ENCODE assay signal across 8 mouse cellular contexts in the genomic region with DNA sequence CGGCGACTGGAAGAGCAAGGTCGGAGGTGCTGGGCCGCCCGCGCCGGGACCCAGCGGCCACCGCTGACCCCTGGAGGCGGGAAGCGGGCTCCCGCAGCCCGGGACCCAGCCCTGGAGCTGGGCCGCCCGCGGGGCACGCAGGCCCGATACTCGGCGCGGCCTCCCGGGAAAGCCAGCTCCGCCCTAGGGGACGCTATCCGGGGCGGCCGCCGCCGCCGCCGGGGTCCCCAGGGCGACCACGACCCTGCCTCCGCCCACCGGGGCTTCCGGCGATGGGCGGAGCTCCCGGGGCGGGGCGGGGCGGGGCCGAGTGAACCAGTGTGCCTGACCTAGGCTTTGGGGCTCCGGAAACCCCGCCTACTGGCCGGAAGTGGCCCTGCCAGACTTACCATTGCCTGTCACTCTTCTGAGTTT. TPM values are rescaled to one million over a fixed set of nuclear protein-coding genes. Genes with fewer than 3 reads are reported as not detected.
A peak's percentile ranks its signal among the peaks of the same experiment; 100 is the strongest.
DNase-seq lines count a peak whose midpoint lies in the region; ATAC-seq and TF ChIP-seq lines count a peak whose summit lies in the region.

No protein-coding gene starts in this region.

- peak overlapping the region; percentile 59 for H3K27ac ChIP-seq in ES-E14 (ENCODE audit: insufficient read depth, low read depth, low read length, poor library complexity, severe bottlenecking)
- peak overlapping the region; percentile 93 for H3K27ac ChIP-seq in forebrain, embryonic 12.5 days
- peak overlapping the region; percentile 90 for H3K27ac ChIP-seq in heart, embryonic 16.5 days (ENCODE audit: low read length)
- H3K27ac ChIP-seq in liver, embryonic 16.5 days (ENCODE audit: low read length): peak overlapping the region; percentile 95
- H3K27ac ChIP-seq in neural tube, embryonic 13.5 days (replicated peaks): peak overlapping the region; percentile 91

- no peaks in the 10 kb centered on the region for H3K9me3 ChIP-seq in ES-E14 (ENCODE audit: control insufficient read depth, insufficient read depth, low read depth, low read length)
- H3K9me3 ChIP-seq in forebrain, embryonic 12.5 days: no peaks in the 10 kb centered on the region
- no peaks in the 10 kb centered on the region for H3K9me3 ChIP-seq in heart, embryonic 16.5 days (replicated peaks; ENCODE audit: control insufficient read depth, low read length)
- H3K9me3 ChIP-seq in liver, embryonic 16.5 days (replicated peaks; ENCODE audit: control insufficient read depth, low read length): no peaks in the 10 kb centered on the region
- H3K9me3 ChIP-seq in neural tube, embryonic 13.5 days: no peaks in the 10 kb centered on the region

- peak overlapping the region; percentile 76 to 99 for H3K4me3 ChIP-seq in ES-E14 (ENCODE audit: insufficient read depth in 1 of 2, low read depth in 1 of 2, low read length in 2 of 2, poor library complexity in 1 of 2, severe bottlenecking in 1 of 2)
- H3K4me3 ChIP-seq in forebrain, embryonic 12.5 days (replicated peaks): peak overlapping the region; percentile 97
- H3K4me3 ChIP-seq in heart, embryonic 16.5 days (ENCODE audit: low read length): peak overlapping the region; percentile 82
- peak overlapping the region; percentile 99 for H3K4me3 ChIP-seq in liver, embryonic 16.5 days (ENCODE audit: low read depth, low read length)
- H3K4me3 ChIP-seq in neural tube, embryonic 13.5 days: peak overlapping the region; percentile 86

- H3K36me3 ChIP-seq in ES-E14 (ENCODE audit: control insufficient read depth, insufficient read depth, low read length, poor library complexity, severe bottlenecking): peaks cover 10% of the 10 kb centered on the region
- H3K36me3 ChIP-seq in forebrain, embryonic 12.5 days (replicated peaks): peaks cover 16% of the 10 kb centered on the region
- peaks cover 14% of the 10 kb centered on the region for H3K36me3 ChIP-seq in heart, embryonic 16.5 days (ENCODE audit: control insufficient read depth, insufficient read depth)
- peaks cover 11% of the 10 kb centered on the region for H3K36me3 ChIP-seq in liver, embryonic 16.5 days (ENCODE audit: control insufficient read depth, insufficient read depth)
- peaks cover 15% of the 10 kb centered on the region for H3K36me3 ChIP-seq in neural tube, embryonic 13.5 days

- 0% methylated on average over 42 of the region's 46 CpGs for WGBS in forebrain, embryonic 12.5 days
- 0% methylated on average over 38 of the region's 46 CpGs for WGBS in heart, embryonic 16.5 days
- WGBS in liver, embryonic 16.5 days (ENCODE audit: insufficient replicate concordance): under 1% methylated on average over 36 of the region's 46 CpGs
- 0% methylated on average over 24 of the region's 46 CpGs for WGBS in neural tube, embryonic 13.5 days

- peak; percentile 97 for ATAC-seq in forebrain, embryonic 12.5 days (ENCODE audit: low FRiP score)
- ATAC-seq in heart, embryonic 16.5 days (replicated peaks; ENCODE audit: extremely low read depth, insufficient read depth, low FRiP score): peak; percentile 96
- ATAC-seq in liver, embryonic 16.5 days (ENCODE audit: low read depth): peak; percentile 95
- ATAC-seq in neural tube, embryonic 13.5 days (ENCODE audit: low read depth): peak; percentile 98

- no peaks in the 10 kb centered on the region for H3K4me1 ChIP-seq in ES-E14 (ENCODE audit: control insufficient read depth in 2 of 2, insufficient read depth in 2 of 2, low read length in 2 of 2, poor library complexity in 1 of 2)
- peaks cover 10% of the 10 kb centered on the region for H3K4me1 ChIP-seq in forebrain, embryonic 12.5 days
- peaks cover 11% of the 10 kb centered on the region for H3K4me1 ChIP-seq in heart, embryonic 16.5 days (ENCODE audit: control insufficient read depth, insufficient read depth, low read length)
- H3K4me1 ChIP-seq in liver, embryonic 16.5 days (ENCODE audit: control insufficient read depth, low read depth, low read length): peaks cover 11% of the 10 kb centered on the region
- H3K4me1 ChIP-seq in neural tube, embryonic 13.5 days (replicated peaks): peaks cover 18% of the 10 kb centered on the region

- H3K4me2 ChIP-seq in forebrain, embryonic 12.5 days: peak overlapping the region; percentile 63
- H3K4me2 ChIP-seq in heart, embryonic 16.5 days (ENCODE audit: low read depth, low read length): peak overlapping the region; percentile 70
- H3K4me2 ChIP-seq in liver, embryonic 16.5 days (ENCODE audit: low read depth, low read length): peak overlapping the region; percentile 77
- peak overlapping the region; percentile 64 for H3K4me2 ChIP-seq in neural tube, embryonic 13.5 days

- no peaks in the 10 kb centered on the region for H3K27me3 ChIP-seq in forebrain, embryonic 12.5 days
- H3K27me3 ChIP-seq in heart, embryonic 16.5 days (ENCODE audit: control insufficient read depth, insufficient read depth, low read length): no peaks in the 10 kb centered on the region
- no peaks in the 10 kb centered on the region for H3K27me3 ChIP-seq in liver, embryonic 16.5 days (ENCODE audit: control insufficient read depth, insufficient read depth, low read depth, low read length)
- no peaks in the 10 kb centered on the region for H3K27me3 ChIP-seq in neural tube, embryonic 13.5 days

- H3K9ac ChIP-seq in ES-E14 (ENCODE audit: insufficient read depth, low read depth, low read length, poor library complexity, severe bottlenecking): peak overlapping the region; percentile 93
- peak overlapping the region; percentile 89 for H3K9ac ChIP-seq in forebrain, embryonic 12.5 days
- peak overlapping the region; percentile 96 for H3K9ac ChIP-seq in heart, embryonic 16.5 days (ENCODE audit: low read length)
- H3K9ac ChIP-seq in liver, embryonic 16.5 days (ENCODE audit: low read depth, low read length): peak overlapping the region; percentile 92
- H3K9ac ChIP-seq in neural tube, embryonic 13.5 days: peak overlapping the region; percentile 91

- DNase-seq in ES-E14 (ENCODE audit: low read depth, low spot score): peak; percentile 79
- DNase-seq in c-Kit-positive CD71-positive TER-119-positive erythroid progenitor cells, embryonic 14.5 days (ENCODE audit: low spot score): peak; percentile 86
- DNase-seq in kidney, postnatal 25 days: peak; percentile 93 to 97
- peak; percentile 93 for DNase-seq in testis, postnatal 14 days (ENCODE audit: low spot score)

- in situ Hi-C loops in ES-E14 (cut with MboI; ENCODE audit: low sequenced_read_pairs in 2 of 2, unreplicated experiment in 2 of 2): no loop called here

TF ChIP-seq in ES-E14, 5 proteins besides CTCF, POLR2A, EP300 and RAD21:
- TF ChIP-seq ZNF384 (IDR thresholded peaks at IDR 0.05; ENCODE audit: low read depth, low read length): no peak

RNA-seq across cellular contexts. Expression of a gene that starts 3.3 kb away (rescaled TPM):
- not detected in 2 replicates for total RNA-seq in ES-E14 (2012; rRNA removed)
- polyA plus RNA-seq in forebrain, embryonic 12.5 days (2016; fragmentation: Nextera tagmentation; extraction: Ambion mirVana): not detected in 2 replicates
- polyA plus RNA-seq in heart, embryonic 16.5 days (2015; fragmentation: Nextera tagmentation; extraction: Ambion mirVana): not detected in 2 replicates
- not detected in 2 replicates for polyA plus RNA-seq in liver, embryonic 16.5 days (2015; fragmentation: Nextera tagmentation; extraction: Ambion mirVana)
- polyA plus RNA-seq in neural tube, embryonic 13.5 days (2015; fragmentation: Nextera tagmentation; extraction: Ambion mirVana): not detected in 2 replicates

RNA-seq across cellular contexts. Expression of a gene that starts 9.3 kb away (rescaled TPM):
- total RNA-seq in ES-E14 (2012; rRNA removed): 67.4 and 90.0 TPM in 2 replicates
- 73.5 and 76.0 TPM in 2 replicates for polyA plus RNA-seq in forebrain, embryonic 12.5 days (2016; fragmentation: Nextera tagmentation; extraction: Ambion mirVana)
- polyA plus RNA-seq in heart, embryonic 16.5 days (2015; fragmentation: Nextera tagmentation; extraction: Ambion mirVana): 56.9 and 58.3 TPM in 2 replicates
- polyA plus RNA-seq in liver, embryonic 16.5 days (2015; fragmentation: Nextera tagmentation; extraction: Ambion mirVana): 18.7 and 20.7 TPM in 2 replicates
- polyA plus RNA-seq in neural tube, embryonic 13.5 days (2015; fragmentation: Nextera tagmentation; extraction: Ambion mirVana): 68.8 TPM in 2 replicates

RNA-seq across cellular contexts. Expression of a gene that starts 51.3 kb away (rescaled TPM):
- total RNA-seq in ES-E14 (2012; rRNA removed): 21.9 and 25.0 TPM in 2 replicates
- polyA plus RNA-seq in forebrain, embryonic 12.5 days (2016; fragmentation: Nextera tagmentation; extraction: Ambion mirVana): 14.3 and 15.3 TPM in 2 replicates
- 8.1 and 10.9 TPM in 2 replicates for polyA plus RNA-seq in heart, embryonic 16.5 days (2015; fragmentation: Nextera tagmentation; extraction: Ambion mirVana)
- polyA plus RNA-seq in liver, embryonic 16.5 days (2015; fragmentation: Nextera tagmentation; extraction: Ambion mirVana): 5.5 and 7.0 TPM in 2 replicates
- 16.1 and 16.5 TPM in 2 replicates for polyA plus RNA-seq in neural tube, embryonic 13.5 days (2015; fragmentation: Nextera tagmentation; extraction: Ambion mirVana)

RNA-seq across cellular contexts. Expression of a gene that starts 51.8 kb away (rescaled TPM):
- 12.9 and 14.9 TPM in 2 replicates for total RNA-seq in ES-E14 (2012; rRNA removed)
- 21.8 and 22.4 TPM in 2 replicates for polyA plus RNA-seq in forebrain, embryonic 12.5 days (2016; fragmentation: Nextera tagmentation; extraction: Ambion mirVana)
- 11.1 and 11.4 TPM in 2 replicates for polyA plus RNA-seq in heart, embryonic 16.5 days (2015; fragmentation: Nextera tagmentation; extraction: Ambion mirVana)
- polyA plus RNA-seq in liver, embryonic 16.5 days (2015; fragmentation: Nextera tagmentation; extraction: Ambion mirVana): 5.6 and 6.4 TPM in 2 replicates
- polyA plus RNA-seq in neural tube, embryonic 13.5 days (2015; fragmentation: Nextera tagmentation; extraction: Ambion mirVana): 22.2 and 26.8 TPM in 2 replicates

Comparison
In these comparisons a context has a peak if more than half of its experiments do, and no peak if none do; other contexts are left out.
1. Peak in every context shown above with its lines: DNase-seq, ATAC-seq, H3K4me3 ChIP-seq and H3K27ac ChIP-seq.